Mouse (Mus musculus): ENCODE results near the gene Tnip1.
"Not testable (repeated sequence)": the region's sequence is repeated elsewhere in the genome, so short reads cannot be mapped to it uniquely, and the experiment has no call there.

GRCm38 (mm10) chr11:54955400-54955734 is 7.3 kb downstream of the Tnip1 start:
- not testable (repeated sequence) for TF ChIP-seq CTCF (IDR thresholded peaks at IDR 0.05; ENCODE audit: borderline replicate concordance, control insufficient read depth, extremely low read depth, insufficient read depth, low read length, poor library complexity); POLR2A (IDR thresholded peaks at IDR 0.05; ENCODE audit: control insufficient read depth, extremely low read depth, insufficient read depth, low read length, poor library complexity)
